Mouse (Mus musculus) forebrain, postnatal 0 days (tissue): Measurements from ENCODE around the gene Gm45140. TPM values are rescaled to one million over a fixed set of nuclear protein-coding genes. Genes with fewer than 3 reads are reported as not detected.

Source experiments
- ATAC-seq: fragments of 200-750 bp; cut with Nextera tagmentation; 2 replicates; pipeline ENCODE4 v1.8.0; 2017; ENCODE audit warnings: mild to moderate bottlenecking, moderate library complexity
- DNase-seq: peaks from one replicate; pipeline ENCODE4 v3.0.0-alpha.2; 2015
- H3K27ac ChIP-seq: fragments of 300-500 bp; sonication (generic); 2 replicates; pipeline ENCODE4 v1.5.1; 2014; ENCODE audit warnings: low read depth, mild to moderate bottlenecking, antibody characterized with exemption, low read length, moderate library complexity, mixed read lengths
- H3K27me3 ChIP-seq: fragments of 300-500 bp; sonication (generic); 2 replicates; pipeline ENCODE4 v1.6.1; 2014; ENCODE audit warnings: mild to moderate bottlenecking, low read length, mixed read lengths; ENCODE audit not compliant: insufficient read depth
- H3K36me3 ChIP-seq: fragments of 300-500 bp; sonication (generic); 2 replicates; pipeline ENCODE4 v1.6.1; 2014; ENCODE audit warnings: mild to moderate bottlenecking, moderate library complexity; ENCODE audit not compliant: insufficient read depth
- H3K4me1 ChIP-seq: fragments of 300-500 bp; sonication (generic); 2 replicates; pipeline ENCODE4 v1.6.1; 2014; ENCODE audit warnings: antibody characterized with exemption; ENCODE audit not compliant: insufficient read depth
- H3K4me2 ChIP-seq: fragments of 300-500 bp; sonication (generic); 2 replicates; pipeline ENCODE4 v1.6.1; 2014; ENCODE audit warnings: low read depth, mild to moderate bottlenecking, moderate library complexity
- H3K4me3 ChIP-seq: fragments of 300-500 bp; sonication (generic); 2 replicates; pipeline ENCODE4 v1.5.1; 2014; ENCODE audit warnings: low read depth, low read length, mixed read lengths
- H3K9ac ChIP-seq: fragments of 300-500 bp; sonication (generic); 2 replicates; pipeline ENCODE4 v1.6.1; 2014; ENCODE audit warnings: mild to moderate bottlenecking
- H3K9me3 ChIP-seq: fragments of 300-500 bp; sonication (generic); 2 replicates; pipeline ENCODE4 v1.6.1; 2016; ENCODE audit warnings: low read length
- CTCF ChIP-seq: sonication (generic); IDR thresholded peaks from 2 replicates; pipeline ENCODE4 v1.5.1; 2016; ENCODE audit warnings: antibody characterized with exemption, control low read depth, low read depth
- WGBS: fragments of 180-500 bp; shearing (Covaris S2); extraction: QIAGEN DNeasy Blood & Tissue Kit; methylation state at CpG from one replicate; pipeline ENCODE4 v1.1.7; 2014; 5-methylcytosine and 5-hydroxymethylcytosine counted together
- polyA plus RNA-seq: library from polyadenylated mRNA; unstranded; fragments of >200 nt; fragmentation: Nextera tagmentation; extraction: Ambion mirVana; gene quantifications from 2 replicates; pipeline ENCODE4 v1.2.1, GENCODE M21; 2015
- total RNA-seq: library from RNA; depleted of rRNA; stranded (reverse); fragments of >200 nt; gene quantifications from 2 replicates; pipeline ENCODE4 v1.2.3, GENCODE M21; 2014

The Gm45140 gene
- total and polyA plus RNA-seq, 2 experiments from 2014 or later: 1.0 to 4.7 TPM

DNA sequence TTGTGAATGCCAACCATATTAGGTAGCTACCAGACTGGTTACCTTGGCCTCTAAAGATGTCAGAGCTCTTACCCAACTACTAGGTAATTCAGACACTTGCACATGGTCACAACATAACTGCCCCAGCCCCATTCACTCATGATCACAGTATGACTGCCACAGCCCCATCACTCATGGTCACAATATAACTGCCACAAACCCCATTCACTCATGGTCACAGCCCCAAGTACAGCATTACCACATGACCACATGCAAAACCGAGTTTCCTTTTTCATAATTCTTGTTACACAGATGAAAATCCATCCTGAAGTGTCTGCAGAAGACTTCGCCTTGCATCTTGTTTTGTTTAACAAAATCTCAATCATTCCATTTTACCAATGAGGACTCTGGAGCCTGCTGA, 87.5 kb downstream of the Gm45140 start:
- no peak for TF ChIP-seq CTCF
- H3K9ac ChIP-seq: no peak overlapping the region
- H3K4me3 ChIP-seq: no peak overlapping the region
- ATAC-seq: no peak
- no peak overlapping the region for H3K27ac ChIP-seq
- H3K4me1 ChIP-seq: no peaks in the 10 kb centered on the region
- no peaks in the 10 kb centered on the region for H3K36me3 ChIP-seq
- DNase-seq: no peak
- no peaks in the 10 kb centered on the region for H3K9me3 ChIP-seq
- no peaks in the 10 kb centered on the region for H3K27me3 ChIP-seq
- 92% methylated on average over 2 of the region's 2 CpGs for WGBS
- no peak overlapping the region for H3K4me2 ChIP-seq

DNA sequence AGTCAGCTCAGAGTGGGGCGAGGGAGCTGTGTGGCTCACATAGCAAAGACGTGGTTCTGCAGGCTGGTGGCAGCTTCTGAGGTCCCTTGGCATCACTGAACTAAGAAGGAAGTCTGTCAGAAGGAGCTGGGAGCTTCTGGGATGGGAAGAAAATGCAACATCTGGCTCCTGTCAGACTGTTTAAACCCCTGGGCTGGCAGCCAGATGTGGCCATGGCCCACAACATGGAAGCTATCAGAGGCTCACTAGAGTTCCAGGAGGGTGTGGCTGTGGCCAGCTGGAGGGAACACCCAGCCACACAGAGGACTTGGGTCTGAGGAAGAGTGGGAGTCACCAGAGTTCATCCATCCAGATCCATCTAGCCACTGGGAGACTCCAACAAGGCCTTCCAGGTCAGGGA, 88.7 kb downstream of the Gm45140 start:
- DNase-seq: no peak
- no peak for ATAC-seq
- no peak for TF ChIP-seq CTCF

DNA sequence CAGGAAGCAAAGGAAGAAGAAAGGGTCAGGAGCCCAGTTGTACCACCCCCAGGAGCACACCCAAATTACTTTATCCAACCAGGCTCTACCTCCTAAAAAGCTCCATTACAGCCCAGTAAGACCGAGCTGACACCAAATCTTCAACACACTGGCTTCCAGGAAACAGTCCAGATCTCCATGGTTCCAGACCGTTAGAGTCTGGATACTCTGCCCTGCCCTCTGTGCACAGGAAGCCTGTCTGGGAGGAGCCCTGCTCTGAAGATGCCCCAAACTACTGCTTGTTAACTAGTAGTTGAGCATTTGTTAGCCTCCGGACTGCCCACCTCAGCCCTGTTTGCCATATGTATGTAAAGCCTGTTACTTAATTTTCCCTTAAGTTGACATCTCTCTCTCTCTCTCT, 89.5 kb downstream of the Gm45140 start:
- ATAC-seq (no peak), DNase-seq (no peak)
- no peak overlapping the region for H3K4me3 ChIP-seq
- no peak overlapping the region for H3K4me2 ChIP-seq
- H3K9me3 ChIP-seq: no peaks in the 10 kb centered on the region
- no peak overlapping the region for H3K27ac ChIP-seq
- no peaks in the 10 kb centered on the region for H3K27me3 ChIP-seq
- H3K36me3 ChIP-seq: no peaks in the 10 kb centered on the region
- no peak overlapping the region for H3K9ac ChIP-seq
- H3K4me1 ChIP-seq: no peaks in the 10 kb centered on the region
- no peak for TF ChIP-seq CTCF
- WGBS: 73% methylated on average over 3 of the region's 3 CpGs

More for the DNA sequence above, 88.7 kb downstream of the Gm45140 start:
- no peak overlapping the region for H3K27ac ChIP-seq
- no peak overlapping the region for H3K4me3 ChIP-seq
- H3K36me3 ChIP-seq: no peaks in the 10 kb centered on the region
- no peaks in the 10 kb centered on the region for H3K9me3 ChIP-seq
- WGBS: 82% methylated on average over 2 of the region's 2 CpGs
- no peak overlapping the region for H3K4me2 ChIP-seq
- H3K9ac ChIP-seq: no peak overlapping the region
- H3K27me3 ChIP-seq: no peaks in the 10 kb centered on the region
- no peaks in the 10 kb centered on the region for H3K4me1 ChIP-seq

GRCm38 (mm10) chr6:87745301-87745700, 90.3 kb downstream of the Gm45140 start:
- Histone ChIP-seq H3K9ac (no peak overlapping the region), H3K36me3 (no peaks in the 10 kb centered on the region), H3K27me3 (no peaks in the 10 kb centered on the region), H3K27ac (no peak overlapping the region), H3K9me3 (no peaks in the 10 kb centered on the region), H3K4me3 (no peak overlapping the region), H3K4me2 (no peak overlapping the region), H3K4me1 (no peaks in the 10 kb centered on the region)
- 45% methylated on average over 1 of the region's 1 CpGs for WGBS
- DNase-seq: no peak
- no peak for ATAC-seq
- no peak for TF ChIP-seq CTCF

DNA sequence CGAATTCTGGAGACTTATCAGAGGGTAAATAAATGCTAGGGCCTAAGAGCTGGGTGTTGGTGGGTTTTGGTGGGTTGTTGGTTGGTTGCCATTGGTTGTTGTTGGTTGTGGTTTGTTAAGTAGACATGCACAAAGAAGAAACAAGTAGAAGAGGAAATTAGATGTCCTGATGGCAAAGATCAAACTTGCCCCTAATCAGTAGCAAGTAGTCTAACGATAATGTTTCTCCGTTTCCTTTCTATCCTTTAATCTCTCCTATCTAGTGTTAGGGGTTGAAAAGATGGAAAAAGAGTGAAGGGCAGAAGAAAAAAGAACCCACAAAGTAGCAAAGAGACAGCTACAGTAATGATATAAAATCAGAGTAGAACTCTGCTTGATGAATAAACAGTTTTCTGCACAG, 91.0 kb downstream of the Gm45140 start:
- Histone ChIP-seq H3K4me3 (no peak overlapping the region), H3K9me3 (no peaks in the 10 kb centered on the region), H3K4me2 (no peak overlapping the region), H3K27me3 (no peaks in the 10 kb centered on the region), H3K27ac (no peak overlapping the region), H3K9ac (no peak overlapping the region), H3K36me3 (no peaks in the 10 kb centered on the region), H3K4me1 (no peaks in the 10 kb centered on the region)
- ATAC-seq: no peak
- no peak for DNase-seq
- WGBS: 92% methylated on average over 3 of the region's 3 CpGs
- no peak for TF ChIP-seq CTCF

GRCm38 (mm10) chr6:87743281-87743680, 92.3 kb downstream of the Gm45140 start:
- TF ChIP-seq CTCF: no peak
- Histone ChIP-seq H3K4me2 (no peak overlapping the region), H3K4me3 (no peak overlapping the region), H3K9me3 (no peaks in the 10 kb centered on the region), H3K4me1 (no peaks in the 10 kb centered on the region), H3K9ac (no peak overlapping the region), H3K27me3 (no peaks in the 10 kb centered on the region), H3K27ac (no peak overlapping the region), H3K36me3 (no peaks in the 10 kb centered on the region)
- no peak for DNase-seq
- ATAC-seq: no peak
- WGBS: 73% methylated on average over 5 of the region's 5 CpGs

GRCm38 (mm10) chr6:87742804-87743203, 92.8 kb downstream of the Gm45140 start:
- no peak overlapping the region for H3K27ac ChIP-seq
- no peaks in the 10 kb centered on the region for H3K9me3 ChIP-seq
- ATAC-seq (no peak), DNase-seq (no peak)
- H3K9ac ChIP-seq: no peak overlapping the region
- WGBS: 79% methylated on average over 5 of the region's 5 CpGs
- no peak overlapping the region for H3K4me2 ChIP-seq
- no peak overlapping the region for H3K4me3 ChIP-seq
- peak; percentile 36 for TF ChIP-seq CTCF
- no peaks in the 10 kb centered on the region for H3K4me1 ChIP-seq
- H3K27me3 ChIP-seq: no peaks in the 10 kb centered on the region
- H3K36me3 ChIP-seq: no peaks in the 10 kb centered on the region

DNA sequence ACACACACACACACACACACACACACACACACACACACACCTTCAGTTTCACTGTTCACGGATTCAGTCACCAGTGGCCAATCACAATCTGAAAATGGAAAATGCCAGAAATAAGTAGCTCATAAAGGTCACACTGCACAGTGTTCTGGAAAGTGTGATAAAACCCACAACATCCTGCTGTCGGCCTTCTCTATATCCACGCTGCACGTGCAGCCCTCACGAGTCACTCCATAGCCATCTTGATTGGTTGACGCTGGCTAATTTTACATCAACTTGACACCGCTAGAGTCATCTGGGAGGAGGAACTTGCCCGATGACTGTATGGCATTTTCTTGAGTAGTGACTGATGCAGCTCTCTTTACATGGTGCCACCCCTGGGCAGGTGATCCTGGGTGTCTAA, 93.6 kb downstream of the Gm45140 start:
- ATAC-seq (no peak), DNase-seq (no peak)
- WGBS: 92% methylated on average over 8 of the region's 8 CpGs
- Histone ChIP-seq H3K4me1 (no peaks in the 10 kb centered on the region), H3K9ac (no peak overlapping the region), H3K4me2 (no peak overlapping the region), H3K4me3 (no peak overlapping the region), H3K27ac (no peak overlapping the region), H3K36me3 (no peaks in the 10 kb centered on the region), H3K9me3 (no peaks in the 10 kb centered on the region), H3K27me3 (no peaks in the 10 kb centered on the region)
- no peak for TF ChIP-seq CTCF
